Mouse (Mus musculus) G1E (cell line): ENCODE data around the gene Angptl2. TPM values are rescaled to one million over a fixed set of nuclear protein-coding genes. Genes with fewer than 3 reads are reported as not detected.

ENCODE experiments used
- ATAC-seq: 2 replicates; pipeline ENCODE4 v1.8.0; 2016; ENCODE audit warnings: mild to moderate bottlenecking; ENCODE audit not compliant: insufficient number of reproducible peaks, poor library complexity, low FRiP score, severe bottlenecking; ENCODE audit errors: extremely low read depth
- DNase-seq: peaks from one replicate; pipeline ENCODE4 v3.0.0; 2012; ENCODE audit warnings: low spot score
- H3K27me3 ChIP-seq: 2 replicates; pipeline ENCODE4 v1.6.1; 2012; ENCODE audit warnings: mild to moderate bottlenecking, low read length, inconsistent platforms; ENCODE audit not compliant: insufficient read depth
- H3K36me3 ChIP-seq: replicated peaks from 2 replicates; pipeline ENCODE3; 2012; ENCODE audit warnings: mild to moderate bottlenecking, inconsistent platforms
- H3K4me1 ChIP-seq: 2 replicates; pipeline ENCODE4 v1.6.1; 2012; ENCODE audit warnings: low read depth, low read length, inconsistent platforms, mixed read lengths; ENCODE audit not compliant: insufficient read depth
- H3K4me3 ChIP-seq: 2 replicates; pipeline ENCODE4 v1.5.1; 2012; ENCODE audit warnings: low read depth, mild to moderate bottlenecking, inconsistent platforms, low read length, moderate library complexity, mixed read lengths
- H3K9me3 ChIP-seq: replicated peaks from 2 replicates; pipeline ENCODE4 v1.6.1; 2012; ENCODE audit warnings: inconsistent platforms
- CTCF ChIP-seq: IDR thresholded peaks from 2 replicates; pipeline ENCODE4 v1.5.1; 2012; ENCODE audit warnings: low read depth, low read length, inconsistent platforms, mixed read lengths
- GATA1 ChIP-seq: IDR thresholded peaks from 2 replicates; pipeline ENCODE4 v1.6.1; 2012; ENCODE audit warnings: borderline replicate concordance, low read length, inconsistent platforms, mixed read lengths
- GATA2 ChIP-seq: IDR thresholded peaks from 2 replicates; pipeline ENCODE4 v1.6.1; 2012; ENCODE audit warnings: low read depth, low read length, inconsistent platforms, borderline replicate concordance
- POLR2AphosphoS5 ChIP-seq: IDR thresholded peaks from 2 replicates; pipeline ENCODE4 v1.6.1; 2012; ENCODE audit warnings: low read depth, low read length, inconsistent platforms; ENCODE audit not compliant: insufficient replicate concordance
- TAL1 ChIP-seq: conservative IDR thresholded peaks from 2 replicates; pipeline ENCODE4 v1.6.1; 2012; ENCODE audit warnings: low read depth, low read length, inconsistent platforms, mixed read lengths
- polyA plus RNA-seq: library from polyadenylated mRNA; stranded (reverse); fragments of >175 nt; gene quantifications from 2 replicates; pipeline ENCODE4 v1.2.3, GENCODE M21; 2012
- total RNA-seq, 2 experiments: library from RNA; stranded (forward) in 1 of 2; stranded (reverse) in 1 of 2; fragments of 200-1000 nt in 1 of 2; fragments of >200 nt in 1 of 2; fragmentation: Nextera tagmentation in 1 of 2; gene quantifications; 2 replicates each; pipeline ENCODE4 v1.2.3; 2014 to 2017

Angptl2 gene
- total and polyA plus RNA-seq, 3 experiments = 0.11 TPM; not detected in 2

- Histone ChIP-seq H3K27me3 (no peaks in the 10 kb centered on the region), H3K36me3 (peaks cover 14% of the 10 kb centered on the region), H3K9me3 (no peaks in the 10 kb centered on the region), H3K4me3 (no peak overlapping the region), H3K4me1 (no peaks in the 10 kb centered on the region)
- no peak for TF ChIP-seq GATA2
- no peak for TF ChIP-seq CTCF
- TF ChIP-seq GATA1 = no peak
- no peak for TF ChIP-seq TAL1
- TF ChIP-seq POLR2AphosphoS5 = no peak
- no peak for ATAC-seq
- DNase-seq = no peak
Observed at GRCm38 (mm10) chr2:33270569-33270968, 54.7 kb downstream of the Angptl2 start.

- Histone ChIP-seq H3K9me3 (no peaks in the 10 kb centered on the region), H3K4me1 (no peaks in the 10 kb centered on the region), H3K36me3 (peaks cover 14% of the 10 kb centered on the region), H3K4me3 (no peak overlapping the region), H3K27me3 (no peaks in the 10 kb centered on the region)
- TF ChIP-seq CTCF (no peak), GATA2 (no peak), GATA1 (no peak)
- DNase-seq (no peak), ATAC-seq (no peak)
Observed at GRCm38 (mm10) chr2:33271511-33271910, 55.6 kb downstream of the Angptl2 start.

GRCm38 (mm10) chr2:33272665-33273439, 57.0 kb downstream of the Angptl2 start:
- Histone ChIP-seq H3K36me3 (peaks cover 14% of the 10 kb centered on the region), H3K4me3 (no peak overlapping the region), H3K9me3 (no peaks in the 10 kb centered on the region), H3K27me3 (no peaks in the 10 kb centered on the region), H3K4me1 (no peaks in the 10 kb centered on the region)
- ATAC-seq (no peak), DNase-seq (no peak)
- no peak for TF ChIP-seq CTCF
- no peak for TF ChIP-seq GATA1
- no peak for TF ChIP-seq GATA2
- TF ChIP-seq TAL1 = no peak
- no peak for TF ChIP-seq POLR2AphosphoS5

- no peaks in the 10 kb centered on the region for H3K4me1 ChIP-seq
- ATAC-seq (no peak), DNase-seq (no peak)
- no peaks in the 10 kb centered on the region for H3K9me3 ChIP-seq
- peaks cover 4% of the 10 kb centered on the region for H3K36me3 ChIP-seq
- H3K4me3 ChIP-seq = no peak overlapping the region
- TF ChIP-seq TAL1 (no peak), POLR2AphosphoS5 (no peak), GATA1 (no peak), GATA2 (no peak), CTCF (no peak)
- no peaks in the 10 kb centered on the region for H3K27me3 ChIP-seq
Observed at GRCm38 (mm10) chr2:33274719-33275490, 59.0 kb downstream of the Angptl2 start.

GRCm38 (mm10) chr2:33279758-33280157, 63.9 kb downstream of the Angptl2 start:
- peaks cover 13% of the 10 kb centered on the region for H3K36me3 ChIP-seq
- H3K27me3 ChIP-seq = no peaks in the 10 kb centered on the region
- no peaks in the 10 kb centered on the region for H3K4me1 ChIP-seq
- ATAC-seq (no peak), DNase-seq (no peak)
- TF ChIP-seq GATA1 = no peak
- no peak for TF ChIP-seq TAL1
- TF ChIP-seq CTCF = no peak
- no peak for TF ChIP-seq GATA2
- no peak for TF ChIP-seq POLR2AphosphoS5
- H3K9me3 ChIP-seq = no peaks in the 10 kb centered on the region
- H3K4me3 ChIP-seq = no peak overlapping the region

- Histone ChIP-seq H3K9me3 (no peaks in the 10 kb centered on the region), H3K4me1 (no peaks in the 10 kb centered on the region), H3K4me3 (no peak overlapping the region), H3K27me3 (no peaks in the 10 kb centered on the region), H3K36me3 (peaks cover 9% of the 10 kb centered on the region)
- no peak for TF ChIP-seq GATA1
- no peak for TF ChIP-seq POLR2AphosphoS5
- TF ChIP-seq GATA2 = no peak
- TF ChIP-seq TAL1 = no peak
- no peak for TF ChIP-seq CTCF
- no peak for ATAC-seq
- no peak for DNase-seq
Observed at GRCm38 (mm10) chr2:33280525-33280924, 64.7 kb downstream of the Angptl2 start.
